8 mouse cellular contexts compared by ENCODE assay signal in the genomic region with DNA sequence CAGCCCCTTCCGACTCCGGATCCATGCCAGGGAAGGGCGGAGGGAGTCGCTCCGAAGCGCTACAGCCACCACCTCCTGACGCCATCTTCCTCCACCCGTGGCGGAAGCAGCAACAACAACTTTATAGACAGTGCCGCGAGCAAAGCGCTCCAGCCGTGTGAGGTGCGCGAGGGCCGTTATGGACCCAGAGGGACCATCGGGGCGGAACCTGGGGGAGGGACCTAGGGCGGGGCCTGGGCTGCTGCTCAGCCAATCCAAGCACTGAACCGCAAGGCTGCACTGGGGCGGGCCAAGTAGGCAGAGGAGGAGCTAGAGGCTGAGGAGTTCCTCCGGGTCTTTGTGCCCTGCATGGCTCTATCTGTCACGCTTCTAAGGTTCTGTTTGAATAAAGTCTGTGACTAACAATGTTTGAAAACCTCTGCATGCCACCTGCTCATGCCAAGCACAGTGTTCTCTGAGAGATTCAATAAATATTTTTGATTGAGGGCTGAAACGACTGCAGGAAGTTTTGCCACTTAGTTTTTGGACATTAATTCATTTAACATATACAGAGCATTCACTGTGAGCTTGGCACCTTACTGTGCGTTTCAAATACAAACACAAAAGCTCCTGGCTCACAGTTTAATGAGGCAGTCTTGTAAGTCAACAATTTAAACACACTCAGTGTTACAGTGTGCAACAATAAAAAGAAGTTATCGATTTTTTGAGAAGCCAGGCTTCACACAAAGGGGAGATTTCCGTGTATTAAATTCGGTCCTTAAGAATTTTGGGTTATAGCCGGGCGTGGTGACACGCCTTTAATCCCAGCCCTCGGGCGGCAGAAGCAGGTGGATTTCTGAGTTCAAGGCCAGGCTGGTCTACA. TPM values are rescaled to one million over a fixed set of nuclear protein-coding genes. Genes with fewer than 3 reads are reported as not detected.
DNase-seq lines count a peak whose midpoint lies in the region; ATAC-seq and TF ChIP-seq lines count a peak whose summit lies in the region.

No protein-coding gene starts in this region.

- peak; percentile 98 for ATAC-seq in heart, embryonic 11.5 days (replicated peaks; ENCODE audit: insufficient number of reproducible peaks, low FRiP score, low TSS enrichment)
- peak; percentile 98 for ATAC-seq in kidney, embryonic 16.5 days (ENCODE audit: low FRiP score, low TSS enrichment)

- TF ChIP-seq CTCF in C2C12 (IDR thresholded peaks at IDR 0.05; ENCODE audit: control insufficient read depth, insufficient read depth, insufficient read length), result no peak
- TF ChIP-seq CTCF in brain, embryonic 14.5 days (IDR thresholded peaks at IDR 0.05; ENCODE audit: borderline replicate concordance, extremely low read depth, insufficient read depth, insufficient read length), result no peak
- no peak for TF ChIP-seq CTCF in liver, adult 2 months (IDR thresholded peaks at IDR 0.05; ENCODE audit: low read depth, low read length)

- peak overlapping the region; percentile 80 for H3K9ac ChIP-seq in heart, embryonic 11.5 days (ENCODE audit: low read depth, low read length)
- peak overlapping the region; percentile 90 for H3K9ac ChIP-seq in kidney, embryonic 16.5 days (replicated peaks; ENCODE audit: low read length)
- H3K9ac ChIP-seq in liver, adult 2 months (ENCODE audit: low read depth, low read length), result peak overlapping the region; percentile 76

- peak overlapping the region; percentile 71 for H3K4me2 ChIP-seq in heart, embryonic 11.5 days
- peak overlapping the region; percentile 74 for H3K4me2 ChIP-seq in kidney, embryonic 16.5 days (replicated peaks; ENCODE audit: low read depth, low read length)
- H3K4me2 ChIP-seq in myocyte (ENCODE audit: low read depth), result peak overlapping the region; percentile 93

- peaks cover 91% of the 10 kb centered on the region for H3K4me1 ChIP-seq in erythroblast, embryonic 14.5 days (ENCODE audit: control insufficient read depth)
- peaks cover 22% of the 10 kb centered on the region for H3K4me1 ChIP-seq in heart, embryonic 11.5 days (ENCODE audit: control insufficient read depth, insufficient read depth, low read length)
- H3K4me1 ChIP-seq in kidney, embryonic 16.5 days (ENCODE audit: insufficient read depth, low read length), result peaks cover 34% of the 10 kb centered on the region
- peaks cover 5% of the 10 kb centered on the region; the same call in 1 of the 2 replicates for H3K4me1 ChIP-seq in liver, adult 2 months (ENCODE audit: control insufficient read depth, insufficient read depth, low read length)

- DNase-seq in brain, embryonic 14.5 days (ENCODE audit: low read depth), result peak; percentile 99
- DNase-seq in liver, adult 2 months (ENCODE audit: extremely low read depth, low read depth, low spot score), result peak; percentile 91
- peak; percentile 99 for DNase-seq in splenic B cell, adult 2 months (ENCODE audit: low read depth, low spot score)

- peak overlapping the region; percentile 88 for H3K27ac ChIP-seq in heart, embryonic 11.5 days (ENCODE audit: low read depth, low read length)
- peak overlapping the region; percentile 91 for H3K27ac ChIP-seq in kidney, embryonic 16.5 days (ENCODE audit: low read length)
- peak overlapping the region; percentile 32 for H3K27ac ChIP-seq in liver, adult 2 months (replicated peaks; ENCODE audit: insufficient read depth, low read depth, low read length)

- TF ChIP-seq POLR2A in brain, embryonic 14.5 days (IDR thresholded peaks at IDR 0.05; ENCODE audit: borderline replicate concordance, extremely low read depth, insufficient read depth, insufficient read length, poor library complexity, severe bottlenecking), result peak; percentile 63; the same call in 1 of the 2 replicates
- peak; percentile 74 for TF ChIP-seq POLR2A in liver, adult 2 months (IDR thresholded peaks at IDR 0.05; ENCODE audit: extremely low read depth, insufficient read depth, low read length)
- peak; percentile 96 for TF ChIP-seq POLR2A in myocyte (IDR thresholded peaks at IDR 0.05; ENCODE audit: insufficient read length, low read depth)

- H3K79me3 ChIP-seq in C2C12 (ENCODE audit: low read depth), result peaks cover 50% of the 10 kb centered on the region

- peak overlapping the region; percentile 79 for H3ac ChIP-seq in C2C12 (ENCODE audit: control insufficient read depth, insufficient read length, low read depth)
- peak overlapping the region; percentile 48 for H3ac ChIP-seq in myocyte (ENCODE audit: control insufficient read depth, insufficient read length)

- peaks cover 4% of the 10 kb centered on the region for H3K36me3 ChIP-seq in C2C12 (ENCODE audit: control insufficient read depth, insufficient read depth)
- peaks cover 40% of the 10 kb centered on the region for H3K36me3 ChIP-seq in erythroblast, embryonic 14.5 days (ENCODE audit: control insufficient read depth)
- H3K36me3 ChIP-seq in heart, embryonic 11.5 days (ENCODE audit: control insufficient read depth, insufficient read depth, low read length), result no peaks in the 10 kb centered on the region
- H3K36me3 ChIP-seq in kidney, embryonic 16.5 days (ENCODE audit: insufficient read depth, low read length), result 0 out of 2 replicates have a peak, but pooled peaks cover 1% of the 10 kb centered on the region
- H3K36me3 ChIP-seq in liver, adult 2 months (ENCODE audit: control insufficient read depth, insufficient read depth, low read length), result no peaks in the 10 kb centered on the region
- no peaks in the 10 kb centered on the region for H3K36me3 ChIP-seq in myocyte (ENCODE audit: control insufficient read depth, insufficient read depth)
- no peaks in the 10 kb centered on the region for H3K36me3 ChIP-seq in splenic B cell, adult 2 months (ENCODE audit: control insufficient read depth, insufficient read depth, low read length, poor library complexity, severe bottlenecking)

- H3K4me3 ChIP-seq in C2C12 (ENCODE audit: insufficient read depth, poor library complexity, severe bottlenecking) (peak overlapping the region; percentile 93), myocyte (peak overlapping the region; percentile 97)
- H3K4me3 ChIP-seq in erythroblast, embryonic 14.5 days (replicated peaks), result peak overlapping the region; percentile 89
- H3K4me3 ChIP-seq in heart, embryonic 11.5 days (ENCODE audit: low read depth, low read length), result peak overlapping the region; percentile 75
- peak overlapping the region; percentile 74 for H3K4me3 ChIP-seq in kidney, embryonic 16.5 days (ENCODE audit: low read length)
- peak overlapping the region; percentile 68 for H3K4me3 ChIP-seq in liver, adult 2 months (ENCODE audit: insufficient read depth, low read depth, low read length)

- H3K27me3 ChIP-seq in C2C12 (ENCODE audit: control insufficient read depth, insufficient read depth, insufficient read length) (no peaks in the 10 kb centered on the region), myocyte (ENCODE audit: control insufficient read depth, insufficient read depth, insufficient read length) (no peaks in the 10 kb centered on the region)
- H3K27me3 ChIP-seq in erythroblast, embryonic 14.5 days (ENCODE audit: control insufficient read depth), result no peaks in the 10 kb centered on the region
- H3K27me3 ChIP-seq in heart, embryonic 11.5 days (ENCODE audit: control insufficient read depth, insufficient read depth, low read length), result no peaks in the 10 kb centered on the region
- H3K27me3 ChIP-seq in kidney, embryonic 16.5 days (ENCODE audit: insufficient read depth, low read length), result no peaks in the 10 kb centered on the region
- no peaks in the 10 kb centered on the region for H3K27me3 ChIP-seq in liver, adult 2 months (ENCODE audit: control insufficient read depth, insufficient read depth, low read length)
- H3K27me3 ChIP-seq in splenic B cell, adult 2 months (ENCODE audit: control insufficient read depth, insufficient read depth, low read length, poor library complexity, severe bottlenecking), result no peaks in the 10 kb centered on the region

- whole genome bisulfite sequencing in heart, embryonic 11.5 days (ENCODE audit: insufficient replicate concordance), result 16% methylated on average over 33 of the region's 33 CpGs
- WGBS in kidney, embryonic 16.5 days, result 18% methylated on average over 33 of the region's 33 CpGs
- 16% methylated on average over 33 of the region's 33 CpGs for WGBS in liver, adult 2 months

- H3K9me3 ChIP-seq in erythroblast, embryonic 14.5 days (ENCODE audit: control insufficient read depth, low read length), result no peaks in the 10 kb centered on the region
- H3K9me3 ChIP-seq in heart, embryonic 11.5 days (replicated peaks; ENCODE audit: control insufficient read depth, low read length), result no peaks in the 10 kb centered on the region
- no peaks in the 10 kb centered on the region for H3K9me3 ChIP-seq in kidney, embryonic 16.5 days (ENCODE audit: low read length)

- H3K79me2 ChIP-seq in C2C12 (ENCODE audit: control insufficient read depth, insufficient read depth) (peaks cover 66% of the 10 kb centered on the region), myocyte (ENCODE audit: control insufficient read depth, insufficient read depth) (peaks cover 59% of the 10 kb centered on the region)
- no peaks in the 10 kb centered on the region; the same call in 1 of the 2 replicates for H3K79me2 ChIP-seq in liver, adult 2 months (ENCODE audit: control insufficient read depth, insufficient read depth, low read length)

RNA-seq across cellular contexts. Expression of gene Snx1, which starts 1.5 kb away (rescaled TPM):
- 69.9 TPM for polyA plus RNA-seq in C2C12 (2012; fragmentation: generic; extraction: Trizol)
- 75.6 and 101 TPM in 2 replicates for polyA plus RNA-seq in brain, embryonic 14.5 days (2012; rRNA removed)
- 11.0 and 14.6 TPM in 2 replicates for polyA plus RNA-seq in erythroblast, embryonic 14.5 days (2012)
- polyA plus RNA-seq in heart, embryonic 11.5 days (2014; fragmentation: Nextera tagmentation; extraction: Ambion mirVana), result 71.7 and 73.5 TPM in 2 replicates
- polyA plus RNA-seq in kidney, embryonic 16.5 days (2015; fragmentation: Nextera tagmentation; extraction: Ambion mirVana), result 150 and 152 TPM in 2 replicates
- 21.3 and 22.1 TPM in 2 replicates for total RNA-seq in liver, adult 2 months (2014; rRNA removed)
- 10.8 and 11.9 TPM in 2 replicates for polyA plus RNA-seq in liver, adult 2 months (2012; rRNA removed)
- 82.9 TPM for polyA plus RNA-seq in myocyte (2012; fragmentation: generic; extraction: Trizol)

RNA-seq across cellular contexts. Expression of gene Ciao2a, which starts 1.5 kb away (rescaled TPM):
- polyA plus RNA-seq in C2C12 (2012; fragmentation: generic; extraction: Trizol) (39.7 TPM), myocyte (2012; fragmentation: generic; extraction: Trizol) (42.4 TPM)
- polyA plus RNA-seq in brain, embryonic 14.5 days (2012; rRNA removed), result 35.8 and 36.3 TPM in 2 replicates
- 2.5 and 3.8 TPM in 2 replicates for polyA plus RNA-seq in erythroblast, embryonic 14.5 days (2012)
- polyA plus RNA-seq in heart, embryonic 11.5 days (2014; fragmentation: Nextera tagmentation; extraction: Ambion mirVana), result 178 and 181 TPM in 2 replicates
- polyA plus RNA-seq in kidney, embryonic 16.5 days (2015; fragmentation: Nextera tagmentation; extraction: Ambion mirVana), result 153 and 155 TPM in 2 replicates
- total RNA-seq in liver, adult 2 months (2014; rRNA removed), result 47.0 and 50.5 TPM in 2 replicates
- 13.6 and 16.4 TPM in 2 replicates for polyA plus RNA-seq in liver, adult 2 months (2012; rRNA removed)

RNA-seq across cellular contexts. Expression of gene Dapk2, which starts 33.1 kb away (rescaled TPM):
- polyA plus RNA-seq in C2C12 (2012; fragmentation: generic; extraction: Trizol), result 22.8 TPM
- 1.0 and 1.1 TPM in 2 replicates for polyA plus RNA-seq in brain, embryonic 14.5 days (2012; rRNA removed)
- polyA plus RNA-seq in erythroblast, embryonic 14.5 days (2012), result 7.8 and 10.8 TPM in 2 replicates
- 9.8 and 11.2 TPM in 2 replicates for polyA plus RNA-seq in heart, embryonic 11.5 days (2014; fragmentation: Nextera tagmentation; extraction: Ambion mirVana)
- polyA plus RNA-seq in kidney, embryonic 16.5 days (2015; fragmentation: Nextera tagmentation; extraction: Ambion mirVana), result 4.7 and 4.9 TPM in 2 replicates
- 9.6 and 11.0 TPM in 2 replicates for total RNA-seq in liver, adult 2 months (2014; rRNA removed)
- polyA plus RNA-seq in liver, adult 2 months (2012; rRNA removed), result 4.3 and 6.2 TPM in 2 replicates
- polyA plus RNA-seq in myocyte (2012; fragmentation: generic; extraction: Trizol), result 51.3 TPM

RNA-seq across cellular contexts. Expression of gene Snx22, which starts 55.4 kb away (rescaled TPM):
- polyA plus RNA-seq in C2C12 (2012; fragmentation: generic; extraction: Trizol), result 0.74 TPM
- polyA plus RNA-seq in brain, embryonic 14.5 days (2012; rRNA removed), result 6.2 and 6.8 TPM in 2 replicates
- polyA plus RNA-seq in erythroblast, embryonic 14.5 days (2012), result 13.3 and 20.5 TPM in 2 replicates
- 2.1 and 2.9 TPM in 2 replicates for polyA plus RNA-seq in heart, embryonic 11.5 days (2014; fragmentation: Nextera tagmentation; extraction: Ambion mirVana)
- polyA plus RNA-seq in kidney, embryonic 16.5 days (2015; fragmentation: Nextera tagmentation; extraction: Ambion mirVana), result 1.4 and 1.7 TPM in 2 replicates
- 0.09 and 0.13 TPM in 2 replicates for total RNA-seq in liver, adult 2 months (2014; rRNA removed)
- 0.47 and 0.53 TPM in 2 replicates for polyA plus RNA-seq in liver, adult 2 months (2012; rRNA removed)
- polyA plus RNA-seq in myocyte (2012; fragmentation: generic; extraction: Trizol), result 1.8 TPM

Comparison
In these comparisons a context has a peak if more than half of its experiments do, and no peak if none do; other contexts are left out.
1. Peak in every context shown above with its lines: DNase-seq, ATAC-seq, H3K4me3 ChIP-seq and H3K27ac ChIP-seq.
2. H3K27ac ChIP-seq: peak in every context shown above with its lines; median percentile 91 in kidney, embryonic 16.5 days; 88 in heart, embryonic 11.5 days; 32 in liver, adult 2 months.